Mouse (Mus musculus) ES-E14 (cell line): Measurements from ENCODE around the gene Ffar4. TPM values are rescaled to one million over a fixed set of nuclear protein-coding genes. Genes with fewer than 3 reads are reported as not detected.

Experiments
- DNase-seq: peaks from one replicate; pipeline ENCODE4 v3.0.0-alpha.2; 2013; ENCODE audit warnings: low read depth, low spot score
- H3K27ac ChIP-seq: 2 replicates; pipeline ENCODE4 v1.5.1; 2012; ENCODE audit warnings: low read depth, mild to moderate bottlenecking, low read length, moderate library complexity, mixed read lengths; ENCODE audit not compliant: poor library complexity, insufficient read depth, severe bottlenecking
- H3K36me3 ChIP-seq: 2 replicates; pipeline ENCODE4 v1.6.1; 2012; ENCODE audit warnings: mild to moderate bottlenecking, low read length, moderate library complexity, mixed read lengths; ENCODE audit not compliant: control insufficient read depth, poor library complexity, insufficient read depth, severe bottlenecking
- H3K4me1 ChIP-seq, 2 experiments: fragments of 150-350 bp in 1 of 2; sonication (generic) in 1 of 2; 2 replicates each; pipeline ENCODE4 v1.6.1; 2012; ENCODE audit warnings: low read length in 2 of 2, mild to moderate bottlenecking in 1 of 2, mixed read lengths in 1 of 2; ENCODE audit not compliant: control insufficient read depth in 2 of 2, insufficient read depth in 2 of 2, poor library complexity in 1 of 2
- H3K4me3 ChIP-seq, 2 experiments: fragments of 150-350 bp in 1 of 2; sonication (generic) in 1 of 2; 2 replicates each; pipeline ENCODE4 v1.5.1; 2012; ENCODE audit warnings: low read length in 2 of 2, low read depth in 1 of 2, mild to moderate bottlenecking in 1 of 2, mixed read lengths in 1 of 2; ENCODE audit not compliant: insufficient read depth in 1 of 2, poor library complexity in 1 of 2, severe bottlenecking in 1 of 2
- H3K9ac ChIP-seq: 2 replicates; pipeline ENCODE4 v1.6.1; 2012; ENCODE audit warnings: low read depth, mild to moderate bottlenecking, low read length, mixed read lengths; ENCODE audit not compliant: poor library complexity, insufficient read depth, severe bottlenecking
- H3K9me3 ChIP-seq: fragments of 150-350 bp; sonication (generic); 2 replicates; pipeline ENCODE4 v1.6.1; 2012; ENCODE audit warnings: low read depth, mild to moderate bottlenecking, low read length; ENCODE audit not compliant: control insufficient read depth, insufficient read depth
- CHD2 ChIP-seq: IDR thresholded peaks from 2 replicates; pipeline ENCODE4 v1.6.1; 2014; ENCODE audit warnings: mild to moderate bottlenecking, low read depth, low read length, inconsistent platforms
- HCFC1 ChIP-seq: IDR thresholded peaks from 2 replicates; pipeline ENCODE4 v1.6.1; 2012; ENCODE audit warnings: low read length, inconsistent platforms, borderline replicate concordance; ENCODE audit not compliant: insufficient read depth
- MAFK ChIP-seq: IDR thresholded peaks from 2 replicates; pipeline ENCODE4 v1.6.1; 2014; ENCODE audit warnings: mild to moderate bottlenecking, low read depth, low read length, inconsistent platforms; ENCODE audit not compliant: insufficient read depth
- ZC3H11A ChIP-seq: IDR thresholded peaks from 2 replicates; pipeline ENCODE4 v1.6.1; 2012; ENCODE audit warnings: low read depth, mild to moderate bottlenecking, inconsistent platforms, low read length, borderline replicate concordance
- ZNF384 ChIP-seq: IDR thresholded peaks from 2 replicates; pipeline ENCODE4 v1.6.1; 2012; ENCODE audit warnings: low read depth, low read length, inconsistent platforms
- in situ Hi-C, 2 experiments: fragments of 600-800 bp; cut with MboI; formaldehyde crosslinking; loops; one replicate each; pipeline ENCODE4 v1.15.1; 2025; ENCODE audit warnings: low sequenced_read_pairs in 2 of 2, inconsistent platforms in 1 of 2; ENCODE audit not compliant: unreplicated experiment in 2 of 2
- total RNA-seq: library from RNA; depleted of rRNA; stranded (reverse); fragments of 300-350 nt; gene quantifications from 2 replicates; pipeline ENCODE4 v1.2.3, GENCODE M21; 2012

Ffar4 gene
- total RNA-seq, 1 experiment = 0.22 TPM

GRCm38 (mm10) chr19:38124401-38125218 is 27.7 kb downstream of the Ffar4 start:
- peak overlapping the region; percentile 73 to 83 for H3K4me3 ChIP-seq
- H3K36me3 ChIP-seq = no peaks in the 10 kb centered on the region
- TF ChIP-seq HCFC1 (no peak), ZC3H11A (no peak)
- H3K27ac ChIP-seq = no peak overlapping the region
- no peaks in the 10 kb centered on the region for H3K9me3 ChIP-seq
- H3K9ac ChIP-seq = peak overlapping the region; percentile 80
- peak; percentile 17 for DNase-seq
- in situ Hi-C loops = no loop called here
- H3K4me1 ChIP-seq = peaks cover 0 to 5% of the 10 kb centered on the region in 2 experiments; a peak in 1 of 4 replicates

GRCm38 (mm10) chr19:38125219-38125610 is 28.3 kb downstream of the Ffar4 start, which contains the start of gene Rbp4:
TSS of gene Rbp4 (minus strand) at chr19:38125281.
- Histone ChIP-seq H3K9me3 (no peaks in the 10 kb centered on the region), H3K9ac (peak within 1 kb of the TSS; percentile 80), H3K27ac (no peak within 1 kb of the TSS), H3K4me1 (peaks cover 0 to 5% of the 10 kb centered on the region in 2 experiments; a peak in 1 of 4 replicates), H3K36me3 (no peaks in the 10 kb centered on the region), H3K4me3 (peak within 1 kb of the TSS; percentile 73 to 83)
- no peak for TF ChIP-seq CHD2
- no peak for TF ChIP-seq HCFC1
- no peak for TF ChIP-seq ZC3H11A
- TF ChIP-seq ZNF384 = no peak
- no peak for TF ChIP-seq MAFK
- in situ Hi-C loops = no loop called here
- DNase-seq = no peak

GRCm38 (mm10) chr19:38126656-38127055 is 29.8 kb downstream of the Ffar4 start:
- in situ Hi-C loops = no loop called here
- TF ChIP-seq ZNF384 = no peak
- TF ChIP-seq CHD2 = no peak
- no peak for TF ChIP-seq HCFC1
- TF ChIP-seq ZC3H11A = no peak
- TF ChIP-seq MAFK = no peak
- Histone ChIP-seq H3K4me1 (peaks cover 0 to 5% of the 10 kb centered on the region in 2 experiments; a peak in 1 of 4 replicates), H3K9ac (no peak overlapping the region), H3K27ac (no peak overlapping the region), H3K9me3 (no peaks in the 10 kb centered on the region), H3K36me3 (no peaks in the 10 kb centered on the region), H3K4me3 (no peak overlapping the region)
- no peak for DNase-seq

- DNase-seq = no peak
- in situ Hi-C loops = no loop called here
These were observed 35.6 kb downstream of the Ffar4 start, which contains the start of gene Pde6c for GRCm38 (mm10) chr19:38132481-38132880. TSS of gene Pde6c (plus strand) at chr19:38132781.

More at GRCm38 (mm10) chr19:38132481-38132880, 35.6 kb downstream of the Ffar4 start, which contains the start of gene Pde6c:
- Histone ChIP-seq H3K9ac (no peak within 1 kb of the TSS), H3K36me3 (no peaks in the 10 kb centered on the region), H3K4me3 (no peak within 1 kb of the TSS), H3K4me1 (no peaks in the 10 kb centered on the region), H3K9me3 (no peaks in the 10 kb centered on the region), H3K27ac (no peak within 1 kb of the TSS)
- TF ChIP-seq MAFK (no peak), HCFC1 (no peak), CHD2 (no peak), ZC3H11A (no peak), ZNF384 (no peak)
